Mouse (Mus musculus) small intestine, adult 2 months (tissue): ENCODE data around the gene Mbd4. TPM values are rescaled to one million over a fixed set of nuclear protein-coding genes. Genes with fewer than 3 reads are reported as not detected.
"Not testable (repeated sequence)": the region's sequence is repeated elsewhere in the genome, so short reads cannot be mapped to it uniquely, and the experiment has no call there.

Experiments
- H3K27ac ChIP-seq: fragments of 200-500 bp; 2 replicates; pipeline ENCODE4 v1.5.1; 2012; ENCODE audit warnings: low read depth, low read length, control low read depth, inconsistent platforms; ENCODE audit not compliant: insufficient read depth
- H3K27me3 ChIP-seq: fragments of 200-500 bp; 2 replicates; pipeline ENCODE4 v1.6.1; 2012; ENCODE audit warnings: mild to moderate bottlenecking, moderate library complexity, low read length, inconsistent platforms; ENCODE audit not compliant: control insufficient read depth, insufficient read depth
- H3K36me3 ChIP-seq: fragments of 200-500 bp; 2 replicates; pipeline ENCODE4 v1.6.1; 2012; ENCODE audit warnings: mild to moderate bottlenecking, low read length, control low read depth, inconsistent platforms; ENCODE audit not compliant: control insufficient read depth, insufficient read depth
- H3K4me1 ChIP-seq: fragments of 200-500 bp; 2 replicates; pipeline ENCODE4 v1.6.1; 2012; ENCODE audit warnings: low read length, inconsistent platforms, mixed read lengths; ENCODE audit not compliant: control insufficient read depth, insufficient read depth, insufficient read length
- H3K4me3 ChIP-seq: fragments of 200-500 bp; 2 replicates; pipeline ENCODE4 v1.5.1; 2012; ENCODE audit warnings: low read depth, mild to moderate bottlenecking, control low read depth, inconsistent platforms, low read length, moderate library complexity
- CTCF ChIP-seq: fragments of 200-500 bp; IDR thresholded peaks from 2 replicates; pipeline ENCODE4 v1.5.1; 2012; ENCODE audit warnings: low read depth, mild to moderate bottlenecking, control low read depth, inconsistent platforms, low read length, moderate library complexity, mixed read lengths; ENCODE audit not compliant: insufficient replicate concordance, insufficient read length; ENCODE audit errors: extremely low read depth
- POLR2A ChIP-seq: fragments of 200-500 bp; IDR thresholded peaks from 2 replicates; pipeline ENCODE4 v1.6.1; 2012; ENCODE audit warnings: low read depth, mild to moderate bottlenecking, control low read depth, inconsistent platforms, low read length, moderate library complexity
- WGBS: fragments of 180-500 bp; shearing (Covaris S2); methylation state at CpG from one replicate; pipeline ENCODE4 v1.1.7; 2018; 5-methylcytosine and 5-hydroxymethylcytosine counted together
- polyA plus RNA-seq: library from polyadenylated mRNA; depleted of rRNA; stranded (reverse); fragments of >200 nt; gene quantifications from 2 replicates; pipeline ENCODE4 v1.2.3, GENCODE M21; 2012

The Mbd4 gene
- polyA plus RNA-seq, 1 experiment = 0.57 TPM

- TF ChIP-seq CTCF (no peak), POLR2A (no peak)
Observed at GRCm38 (mm10) chr6:115830779-115831601, 22.2 kb downstream of the Mbd4 start.

GRCm38 (mm10) chr6:115823850-115824464 is 29.2 kb downstream of the Mbd4 start:
- H3K4me3 ChIP-seq, H3K36me3 ChIP-seq, H3K4me1 ChIP-seq, H3K27me3 ChIP-seq, H3K27ac ChIP-seq: not testable (repeated sequence)
- TF ChIP-seq CTCF = peak; percentile 62; the same call in 1 of the 2 replicates
- 2% methylated on average over 6 of the region's 11 CpGs for WGBS

More at GRCm38 (mm10) chr6:115830779-115831601, 22.2 kb downstream of the Mbd4 start:
- H3K4me3 ChIP-seq = no peak overlapping the region
- H3K4me1 ChIP-seq = no peaks in the 10 kb centered on the region
- 81% methylated on average over 6 of the region's 6 CpGs for WGBS
- no peaks in the 10 kb centered on the region for H3K36me3 ChIP-seq
- H3K27me3 ChIP-seq = no peaks in the 10 kb centered on the region
- H3K27ac ChIP-seq = no peak overlapping the region

- 85% methylated on average over 8 of the region's 8 CpGs for WGBS
- no peak for TF ChIP-seq POLR2A
- TF ChIP-seq CTCF = no peak
- Histone ChIP-seq H3K4me3 (no peak overlapping the region), H3K4me1 (no peaks in the 10 kb centered on the region), H3K27me3 (no peaks in the 10 kb centered on the region), H3K27ac (no peak overlapping the region), H3K36me3 (no peaks in the 10 kb centered on the region)
Observed at GRCm38 (mm10) chr6:115821216-115821993, 31.8 kb downstream of the Mbd4 start.

- no peak overlapping the region for H3K27ac ChIP-seq
- no peaks in the 10 kb centered on the region for H3K4me1 ChIP-seq
- H3K36me3 ChIP-seq = no peaks in the 10 kb centered on the region
- 80% methylated on average over 2 of the region's 2 CpGs for WGBS
- H3K4me3 ChIP-seq = no peak overlapping the region
- no peak for TF ChIP-seq POLR2A
- no peak for TF ChIP-seq CTCF
- no peaks in the 10 kb centered on the region for H3K27me3 ChIP-seq
Observed at GRCm38 (mm10) chr6:115818129-115818528, 35.0 kb downstream of the Mbd4 start.

- WGBS = 82% methylated on average over 4 of the region's 4 CpGs
- H3K27ac ChIP-seq = no peak overlapping the region
- no peaks in the 10 kb centered on the region for H3K27me3 ChIP-seq
- no peak overlapping the region for H3K4me3 ChIP-seq
- TF ChIP-seq CTCF (no peak), POLR2A (no peak)
- H3K36me3 ChIP-seq = no peaks in the 10 kb centered on the region
- H3K4me1 ChIP-seq = no peaks in the 10 kb centered on the region
Observed at GRCm38 (mm10) chr6:115815041-115815440, 38.1 kb downstream of the Mbd4 start.

GRCm38 (mm10) chr6:115814104-115814503 is 39.1 kb downstream of the Mbd4 start:
- WGBS = 38% methylated on average over 4 of the region's 4 CpGs
- no peaks in the 10 kb centered on the region for H3K4me1 ChIP-seq
- no peaks in the 10 kb centered on the region for H3K36me3 ChIP-seq
- H3K4me3 ChIP-seq = no peak overlapping the region
- no peak for TF ChIP-seq POLR2A
- TF ChIP-seq CTCF = peak; percentile 62; the same call in 1 of the 2 replicates
- no peak overlapping the region for H3K27ac ChIP-seq
- H3K27me3 ChIP-seq = no peaks in the 10 kb centered on the region

GRCm38 (mm10) chr6:115811606-115812005 is 41.6 kb downstream of the Mbd4 start:
- Histone ChIP-seq H3K36me3 (peaks cover 8% of the 10 kb centered on the region), H3K27ac (no peak overlapping the region), H3K4me3 (no peak overlapping the region), H3K27me3 (no peaks in the 10 kb centered on the region), H3K4me1 (peaks cover 8% of the 10 kb centered on the region; the same call in 1 of the 2 replicates)
- TF ChIP-seq CTCF (no peak), POLR2A (no peak)
- WGBS = 77% methylated on average over 8 of the region's 8 CpGs
